Mouse (Mus musculus) left cerebral cortex, postnatal 36 days (tissue): ENCODE results near the gene Olfr593. TPM values are rescaled to one million over a fixed set of nuclear protein-coding genes. Genes with fewer than 3 reads are reported as not detected.
"Not testable (repeated sequence)": the region's sequence is repeated elsewhere in the genome, so short reads cannot be mapped to it uniquely, and the experiment has no call there.

ENCODE experiments used
- DNase-seq, 2 experiments: peaks; one replicate each; pipeline ENCODE4 v3.0.0; 2021 to 2022; ENCODE audit warnings: low spot score in 2 of 2, mixed read lengths in 1 of 2
- intact Hi-C: fragments of 180-260 bp; cut with DNase I; formaldehyde crosslinking; loops from one replicate; pipeline ENCODE4 v1.15.1; 2025
- microRNA-seq: library from miRNA; unstranded; fragments of <30 nt; microRNA quantifications from one replicate; pipeline ENCODE4 v1.2.0, GENCODE M21; 2022
- total RNA-seq, 2 experiments: library from RNA; stranded (reverse); gene quantifications; 2 replicates each; pipeline ENCODE4 v1.2.3; 2021

The Olfr593 gene
- total RNA-seq: not detected

DNA sequence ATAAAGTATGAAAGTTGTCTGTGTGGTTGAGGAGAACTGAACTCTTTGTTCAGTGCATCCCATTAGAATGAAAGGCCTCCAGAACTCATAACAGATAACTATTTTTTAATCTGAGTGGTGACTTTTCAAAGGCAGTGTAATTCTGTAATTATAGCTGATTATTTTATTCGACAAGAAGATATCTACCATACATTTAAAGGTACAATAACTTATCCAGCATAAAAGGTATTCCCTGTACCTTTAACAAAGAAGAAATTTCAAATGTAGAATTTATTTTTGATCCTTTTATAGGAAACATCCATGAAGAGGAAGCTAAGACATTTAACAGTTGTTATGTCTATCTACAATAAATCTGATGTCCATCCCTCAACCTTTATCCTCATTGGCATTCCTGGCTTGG is at the start of gene Olfr593:
Gene Olfr593 (plus strand): TSS at position 301 of the 400 bp plus-strand sequence.
- no peak for DNase-seq
- intact Hi-C loops: no loop called here

DNA sequence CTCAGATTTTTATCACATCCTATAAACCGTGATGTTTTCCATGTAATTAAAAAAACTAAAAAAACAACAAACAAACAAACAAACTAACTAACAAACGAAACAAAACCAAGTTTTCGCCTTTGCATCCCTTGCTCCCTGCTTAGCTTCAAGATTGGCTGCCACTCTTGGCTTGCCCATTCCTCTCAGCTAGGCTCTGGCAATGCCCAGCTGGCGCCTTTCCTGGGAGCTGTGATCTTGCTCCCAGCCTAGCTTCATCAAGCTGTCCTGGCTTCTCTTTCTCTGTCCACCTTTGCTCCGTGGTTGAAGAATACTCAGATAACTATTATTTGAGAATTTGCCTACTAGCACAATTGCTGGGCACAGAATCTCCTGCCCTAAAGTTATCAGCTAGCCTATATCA is 42.0 kb upstream of the Olfr593 start:
- DNase-seq: no peak

DNA sequence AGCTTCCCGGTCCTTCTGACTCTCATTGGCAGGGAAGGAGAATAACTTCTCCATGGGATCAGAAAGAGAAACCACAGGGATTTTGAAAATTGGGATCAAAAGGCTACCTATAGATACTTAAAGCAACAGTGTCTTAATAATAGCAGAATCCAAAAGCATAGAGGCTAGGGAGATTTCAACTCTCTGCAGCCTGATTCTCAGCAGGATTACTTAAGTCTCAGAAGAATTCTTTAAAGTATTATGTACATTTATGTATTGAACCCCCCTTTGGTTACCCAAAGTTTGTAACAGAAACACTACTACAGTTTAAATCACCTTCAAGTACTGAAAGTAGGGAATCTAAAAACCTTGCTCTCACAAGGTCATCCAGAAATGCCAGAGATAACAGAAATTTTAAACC is 33.4 kb upstream of the Olfr593 start, which contains the start of gene Olfr591:
Gene Olfr591 (minus strand): TSS at position 101 of the 400 bp plus-strand sequence.
- intact Hi-C loops: no loop called here
- no peak for DNase-seq

More for the DNA sequence above, 42.0 kb upstream of the Olfr593 start:
- intact Hi-C loops: no loop called here

DNA sequence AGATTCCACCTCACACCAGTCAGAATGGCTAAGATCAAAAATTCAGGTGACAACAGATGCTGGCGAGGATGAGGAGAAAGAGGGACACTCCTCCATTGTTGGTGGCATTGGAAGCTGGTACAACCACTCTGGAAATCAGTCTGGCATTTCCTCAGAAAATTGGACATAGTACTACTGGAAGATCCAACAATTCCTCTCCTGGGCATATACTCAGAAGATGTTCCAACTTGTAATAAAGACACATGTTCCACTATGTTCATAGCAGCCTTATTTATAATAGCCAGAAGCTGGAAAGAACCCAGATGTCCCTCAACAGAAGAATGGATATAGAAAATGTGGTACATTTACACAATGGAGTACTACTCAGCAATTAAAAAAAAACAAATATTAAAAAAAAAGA is 27.2 kb upstream of the Olfr593 start, which contains the start of gene Olfr592:
Gene Olfr592 (plus strand): TSS at position 301 of the 400 bp plus-strand sequence.
- DNase-seq, intact Hi-C loops: not testable (repeated sequence)

DNA sequence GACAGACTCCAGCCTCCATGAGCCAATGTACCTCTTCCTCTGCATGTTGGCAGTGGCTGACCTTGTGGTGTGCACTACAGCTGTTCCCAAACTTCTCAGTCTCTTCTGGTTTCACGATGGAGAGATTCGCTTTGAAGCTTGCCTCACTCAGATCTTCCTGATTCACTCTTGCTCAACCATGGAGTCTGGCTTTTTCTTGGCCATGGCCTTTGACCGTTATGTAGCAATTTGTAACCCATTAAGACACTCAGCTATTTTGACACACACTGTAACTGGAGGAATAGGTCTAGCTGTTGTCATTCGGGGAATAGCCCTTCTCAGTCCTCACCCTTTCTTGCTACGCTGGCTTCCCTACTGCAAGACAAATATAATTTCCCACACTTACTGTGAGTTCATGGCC is 388 bp downstream of the Olfr593 start:
- intact Hi-C loops, DNase-seq: not testable (repeated sequence)

DNA sequence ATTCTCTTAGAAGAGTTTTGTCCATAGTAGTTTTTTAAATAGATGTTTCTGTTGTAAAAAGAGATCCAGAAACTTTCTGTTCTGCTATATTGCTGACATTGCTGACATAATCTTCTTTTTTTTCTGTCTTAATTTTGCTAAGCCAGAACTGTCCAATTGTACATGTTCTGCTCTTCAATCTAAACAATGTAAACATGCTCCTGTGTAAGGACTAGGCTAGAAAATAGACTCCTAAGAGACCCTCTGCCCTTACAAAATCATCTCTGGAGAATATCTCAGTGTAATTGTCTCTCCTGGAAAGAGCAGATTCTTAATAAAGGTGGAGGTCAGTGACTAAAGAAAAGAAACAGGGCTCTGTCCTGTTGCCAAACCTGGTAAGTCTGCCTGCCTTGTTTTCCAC is 5.0 kb downstream of the Olfr593 start, which contains the start of gene Olfr594:
Gene Olfr594 (plus strand): TSS at position 301 of the 400 bp plus-strand sequence.
- DNase-seq: no peak
- intact Hi-C loops: no loop called here

DNA sequence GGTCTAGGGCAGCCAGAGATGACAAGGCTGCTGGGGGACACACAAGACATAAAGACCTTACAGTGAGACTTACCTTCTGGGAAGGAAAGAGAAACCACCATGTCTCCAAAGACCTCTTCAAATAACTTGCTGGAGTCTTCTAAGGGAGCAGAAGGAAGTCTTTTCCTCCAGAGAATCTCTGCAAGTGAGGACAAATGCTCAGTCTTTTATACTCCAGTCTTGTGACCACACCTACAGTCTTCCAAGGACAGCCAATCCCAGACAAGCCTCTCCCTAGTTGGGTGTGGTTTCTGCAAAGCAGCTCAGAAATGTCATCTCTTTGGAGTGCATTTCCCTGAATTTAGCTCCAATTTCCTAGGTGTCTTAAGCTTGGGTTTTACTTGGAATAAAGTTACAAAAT is 40.7 kb downstream of the Olfr593 start, which contains the start of gene Usp17ld:
Gene Usp17ld (minus strand): TSS at position 101 of the 400 bp plus-strand sequence.
- DNase-seq, intact Hi-C loops: not testable (repeated sequence)

Small RNA genes within 50 kb of the gene (microRNA-seq; reads per million reads assigned to microRNA genes)
- gene Gm25171: not detected

Other genes with a start within 250 kb of the Olfr593 start
- not detected for gene Olfr576, start 249.2 kb upstream of the Olfr593 start, total RNA-seq
- gene Olfr577, start 235.9 kb upstream of the Olfr593 start, total RNA-seq: not detected
- not detected for gene Olfr578, start 222.5 kb upstream of the Olfr593 start, total RNA-seq
- gene Olfr582, start 173.8 kb upstream of the Olfr593 start, total RNA-seq: not detected
- gene Olfr583, start 160.6 kb upstream of the Olfr593 start, total RNA-seq: not detected
- gene Olfr584, start 130.0 kb upstream of the Olfr593 start, total RNA-seq: not detected
- not detected for gene Olfr585, start 114.1 kb upstream of the Olfr593 start, total RNA-seq
- not detected for gene Olfr586, start 86.2 kb upstream of the Olfr593 start, total RNA-seq
- gene Olfr588-ps1, start 71.0 kb upstream of the Olfr593 start, total RNA-seq: not detected
- not detected for gene Olfr589, start 55.5 kb upstream of the Olfr593 start, total RNA-seq
- not detected for gene Olfr591, start 33.5 kb upstream of the Olfr593 start, total RNA-seq
- not detected for gene Olfr592, start 27.1 kb upstream of the Olfr593 start, total RNA-seq
- not detected for gene Olfr594, start 5.1 kb downstream of the Olfr593 start, total RNA-seq
- gene Usp17ld, start 40.6 kb downstream of the Olfr593 start, total RNA-seq: not detected
- not detected for gene Olfr596, start 93.8 kb downstream of the Olfr593 start, total RNA-seq
- gene Olfr597, start 104.5 kb downstream of the Olfr593 start, total RNA-seq: not detected
- gene Olfr598, start 111.7 kb downstream of the Olfr593 start, total RNA-seq: not detected
- gene Olfr599, start 124.1 kb downstream of the Olfr593 start, total RNA-seq: not detected
- gene Olfr600, start 137.8 kb downstream of the Olfr593 start, total RNA-seq: not detected
- not detected for gene Olfr601, start 150.8 kb downstream of the Olfr593 start, total RNA-seq
- gene Olfr603, start 174.3 kb downstream of the Olfr593 start, total RNA-seq: not detected
- gene Usp17lc, start 203.2 kb downstream of the Olfr593 start, total RNA-seq: not detected
- not detected for gene Olfr605, start 233.6 kb downstream of the Olfr593 start, total RNA-seq
- not detected for gene Olfr606, start 237.2 kb downstream of the Olfr593 start, total RNA-seq